Mouse (Mus musculus): ENCODE measurements around the gene Ostm1. TPM values are rescaled to one million over a fixed set of nuclear protein-coding genes. Genes with fewer than 3 reads are reported as not detected.

Ostm1 gene
- polyA plus RNA-seq, 1 experiment = 45.4 TPM

DNA sequence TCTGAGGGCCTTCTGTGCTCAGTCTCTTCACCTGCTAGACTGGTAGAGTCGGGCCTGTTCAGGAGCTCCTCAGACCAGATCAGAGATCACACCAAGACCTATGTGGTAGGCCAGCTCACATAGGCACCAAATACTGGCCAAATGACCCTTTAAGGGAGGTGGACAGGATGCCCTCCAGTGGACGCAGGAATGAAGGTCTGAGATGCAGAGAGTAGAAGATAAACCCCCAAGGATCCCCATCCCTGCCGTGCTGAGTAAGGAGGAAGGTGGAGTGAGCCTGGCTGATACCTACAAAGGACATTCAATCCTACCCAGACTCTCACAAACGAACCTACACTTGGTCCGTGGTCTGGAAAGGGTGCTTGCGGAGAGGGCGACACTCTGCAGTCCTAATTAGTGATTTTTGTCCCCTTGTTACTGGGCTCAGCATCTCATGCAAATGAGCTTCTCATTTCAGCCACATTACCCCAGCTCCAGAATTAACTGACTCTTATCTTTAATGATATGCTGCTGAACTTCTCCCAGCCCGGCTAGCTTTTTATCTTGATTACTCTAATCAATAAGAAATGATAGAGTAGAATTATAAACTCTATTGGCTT lies 50.6 kb downstream of the Ostm1 start:
- Histone ChIP-seq H3K4me3 (ENCODE audit: insufficient read depth, low read length) (no peak overlapping the region), H3K27ac (ENCODE audit: insufficient read depth, low read length) (no peak overlapping the region), H3K4me1 (ENCODE audit: control insufficient read depth, insufficient read depth, low read length) (no peaks in the 10 kb centered on the region)
- no peak for TF ChIP-seq CTCF (IDR thresholded peaks at IDR 0.05; ENCODE audit: extremely low read depth, insufficient read depth, low read length)
- TF ChIP-seq POLR2A (IDR thresholded peaks at IDR 0.05; ENCODE audit: extremely low read depth, insufficient read depth, low read length) = no peak

DNA sequence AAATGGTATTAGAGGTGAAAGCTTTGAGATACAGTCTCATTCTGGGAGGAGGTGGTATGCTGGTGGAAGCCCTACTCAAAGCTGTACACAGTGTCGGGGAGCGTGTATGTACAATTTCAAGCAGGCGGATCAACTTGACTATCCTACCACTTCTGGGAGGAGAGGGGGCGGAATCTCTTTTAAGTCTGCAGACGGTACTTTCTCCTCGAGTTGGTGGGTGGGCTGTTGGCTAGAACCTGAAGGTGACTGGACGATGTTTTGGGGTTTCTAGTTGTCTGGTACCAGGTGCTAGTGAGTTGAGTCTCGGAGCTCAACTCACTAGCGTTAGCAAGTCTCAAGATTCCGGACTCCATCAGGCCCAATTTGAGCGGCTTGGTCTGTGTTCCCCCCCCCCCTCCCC lies 51.4 kb downstream of the Ostm1 start:
- no peak overlapping the region for H3K4me3 ChIP-seq (ENCODE audit: insufficient read depth, low read length)
- no peak overlapping the region for H3K27ac ChIP-seq (ENCODE audit: insufficient read depth, low read length)
- TF ChIP-seq POLR2A (IDR thresholded peaks at IDR 0.05; ENCODE audit: extremely low read depth, insufficient read depth, low read length) (no peak), CTCF (IDR thresholded peaks at IDR 0.05; ENCODE audit: extremely low read depth, insufficient read depth, low read length) (no peak)
- no peaks in the 10 kb centered on the region for H3K4me1 ChIP-seq (ENCODE audit: control insufficient read depth, insufficient read depth, low read length)

DNA sequence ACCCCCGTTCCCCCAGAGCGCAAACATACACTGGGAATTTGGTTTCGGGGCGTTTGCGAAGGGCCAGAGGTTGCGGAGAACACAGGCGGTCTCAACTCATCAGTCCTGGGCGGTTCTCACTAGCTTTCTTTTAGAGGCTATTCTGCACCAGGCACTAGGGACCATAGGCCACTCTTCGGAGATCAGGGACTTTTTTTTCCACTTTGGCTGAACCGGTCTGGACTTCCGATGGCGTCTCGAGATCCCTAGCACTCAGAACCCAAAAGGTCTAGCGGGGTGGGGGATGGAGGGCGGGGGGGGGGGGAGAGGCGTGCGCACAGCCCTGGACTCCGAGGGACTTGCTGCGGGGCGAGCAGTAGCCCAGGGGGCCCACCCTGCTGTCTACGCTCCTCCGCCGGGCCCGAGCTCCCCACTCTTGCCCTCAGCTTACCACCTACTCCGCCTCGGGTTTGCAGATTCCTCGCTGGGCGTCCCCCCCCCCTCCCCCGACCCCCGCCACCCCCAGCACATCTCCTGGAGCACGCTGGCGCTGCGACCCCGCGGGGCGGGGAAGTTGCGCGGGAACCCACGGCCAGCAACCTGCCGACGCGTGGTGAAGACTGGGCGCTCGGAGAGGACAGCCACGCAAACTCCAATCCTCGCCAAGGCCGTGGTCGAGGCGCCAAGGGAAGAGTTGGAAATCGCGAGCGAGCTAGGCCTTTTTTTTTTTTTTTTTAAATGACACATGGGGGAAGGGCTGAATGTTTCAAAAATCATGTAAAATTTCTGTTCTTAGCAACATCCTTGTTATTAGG lies 52.1 kb downstream of the Ostm1 start:
- no peak for TF ChIP-seq POLR2A (IDR thresholded peaks at IDR 0.05; ENCODE audit: extremely low read depth, insufficient read depth, low read length)
- no peak for TF ChIP-seq CTCF (IDR thresholded peaks at IDR 0.05; ENCODE audit: extremely low read depth, insufficient read depth, low read length)
- Histone ChIP-seq H3K4me3 (ENCODE audit: insufficient read depth, low read length) (no peak overlapping the region), H3K4me1 (ENCODE audit: control insufficient read depth, insufficient read depth, low read length) (no peaks in the 10 kb centered on the region), H3K27ac (ENCODE audit: insufficient read depth, low read length) (no peak overlapping the region)

DNA sequence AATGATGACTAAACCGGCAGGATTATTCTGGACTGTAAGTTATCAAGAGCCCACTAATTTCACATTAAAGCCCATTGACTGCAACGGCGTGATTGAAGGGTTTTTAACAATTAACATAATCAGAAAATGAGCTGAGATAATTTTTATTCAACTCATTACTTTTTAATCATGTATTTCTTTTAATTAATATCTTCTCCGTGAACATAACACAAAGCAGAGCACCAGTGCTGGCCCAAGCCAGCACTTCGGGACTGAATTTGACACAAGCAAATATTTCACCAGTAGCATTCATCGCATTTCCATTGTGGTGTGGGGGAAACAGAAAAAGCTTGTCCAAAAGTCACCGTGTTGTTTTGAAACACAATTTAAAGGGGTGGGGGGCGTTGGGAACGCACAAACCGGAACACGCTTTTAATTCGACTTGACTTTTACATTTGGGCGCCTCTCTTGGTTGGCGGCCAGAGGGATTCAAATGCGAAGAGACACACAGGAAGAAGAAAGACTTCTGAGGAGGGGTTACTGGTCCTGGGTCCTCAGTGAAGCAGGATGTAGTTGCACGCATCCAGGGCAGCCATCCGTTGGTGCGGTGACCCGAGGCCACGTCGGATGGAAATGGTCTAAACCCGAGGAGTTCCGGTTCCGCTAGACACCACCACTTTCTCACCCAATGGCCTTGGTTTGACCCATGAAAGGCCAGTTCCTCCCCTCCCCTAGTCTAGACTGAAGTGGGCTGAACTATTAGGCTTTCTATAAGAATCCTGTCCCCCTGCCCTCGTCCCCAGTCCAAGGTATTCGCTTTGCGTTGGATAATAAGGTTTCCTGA lies 52.9 kb downstream of the Ostm1 start:
- TF ChIP-seq CTCF (IDR thresholded peaks at IDR 0.05; ENCODE audit: extremely low read depth, insufficient read depth, low read length) (no peak), POLR2A (IDR thresholded peaks at IDR 0.05; ENCODE audit: extremely low read depth, insufficient read depth, low read length) (no peak)
- H3K4me1 ChIP-seq (ENCODE audit: control insufficient read depth, insufficient read depth, low read length) = no peaks in the 10 kb centered on the region
- H3K4me3 ChIP-seq (ENCODE audit: insufficient read depth, low read length) = no peak overlapping the region
- H3K27ac ChIP-seq (ENCODE audit: insufficient read depth, low read length) = no peak overlapping the region

DNA sequence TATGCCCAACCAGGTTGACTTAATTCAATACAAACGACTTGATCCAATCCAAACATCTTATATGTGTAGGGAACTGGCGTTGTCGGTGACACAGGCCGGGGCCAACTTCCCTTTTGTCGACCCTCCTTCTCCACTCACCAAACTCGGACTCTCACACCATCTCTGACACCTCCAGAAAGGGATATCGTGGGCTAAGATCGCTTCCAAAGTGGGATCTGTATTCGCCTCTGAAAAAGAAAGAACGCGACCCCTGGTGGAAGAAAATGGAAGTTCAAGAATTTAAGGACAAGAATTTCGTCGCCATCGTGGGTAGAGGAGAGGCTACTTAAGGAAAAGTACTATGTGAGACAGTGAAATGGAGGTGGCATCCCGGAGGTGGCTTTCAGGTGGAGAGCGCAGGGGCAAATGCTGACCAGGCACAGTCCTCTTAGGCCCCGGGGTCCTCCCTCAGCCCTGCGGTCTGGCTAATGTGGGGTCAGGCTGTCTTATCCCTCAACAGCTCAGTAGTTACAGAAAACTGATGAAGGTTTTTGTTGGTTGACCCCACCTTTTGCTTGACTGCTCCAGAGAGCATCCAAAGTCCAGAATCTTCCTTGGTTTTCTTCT lies 53.7 kb downstream of the Ostm1 start:
- Histone ChIP-seq H3K4me3 (ENCODE audit: insufficient read depth, low read length) (no peak overlapping the region), H3K27ac (ENCODE audit: insufficient read depth, low read length) (no peak overlapping the region), H3K4me1 (ENCODE audit: control insufficient read depth, insufficient read depth, low read length) (no peaks in the 10 kb centered on the region)
- no peak for TF ChIP-seq POLR2A (IDR thresholded peaks at IDR 0.05; ENCODE audit: extremely low read depth, insufficient read depth, low read length)
- TF ChIP-seq CTCF (IDR thresholded peaks at IDR 0.05; ENCODE audit: extremely low read depth, insufficient read depth, low read length) = peak; percentile 50

DNA sequence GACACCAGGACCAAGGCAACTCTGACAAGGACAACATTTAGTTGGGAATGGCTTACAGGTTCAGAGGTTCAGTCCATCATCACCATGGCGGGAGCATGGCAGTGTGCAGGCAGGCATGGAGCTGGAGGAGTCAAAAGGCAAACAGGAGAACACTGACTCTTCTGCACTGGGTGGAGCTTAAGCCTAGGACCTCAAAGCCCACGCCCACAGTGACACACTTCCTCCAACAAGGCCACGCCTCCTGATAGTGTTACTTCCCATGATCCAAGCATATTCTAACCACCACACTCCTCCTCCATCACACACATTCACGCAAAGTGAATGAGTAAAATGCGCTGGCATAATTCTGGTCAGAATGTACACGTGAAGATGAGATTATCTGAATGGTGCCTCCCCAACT lies 56.2 kb downstream of the Ostm1 start:
- no peak overlapping the region for H3K4me3 ChIP-seq (ENCODE audit: insufficient read depth, low read length)
- TF ChIP-seq CTCF (IDR thresholded peaks at IDR 0.05; ENCODE audit: extremely low read depth, insufficient read depth, low read length) (no peak), POLR2A (IDR thresholded peaks at IDR 0.05; ENCODE audit: extremely low read depth, insufficient read depth, low read length) (no peak)
- no peaks in the 10 kb centered on the region for H3K4me1 ChIP-seq (ENCODE audit: control insufficient read depth, insufficient read depth, low read length)
- no peak overlapping the region for H3K27ac ChIP-seq (ENCODE audit: insufficient read depth, low read length)

DNA sequence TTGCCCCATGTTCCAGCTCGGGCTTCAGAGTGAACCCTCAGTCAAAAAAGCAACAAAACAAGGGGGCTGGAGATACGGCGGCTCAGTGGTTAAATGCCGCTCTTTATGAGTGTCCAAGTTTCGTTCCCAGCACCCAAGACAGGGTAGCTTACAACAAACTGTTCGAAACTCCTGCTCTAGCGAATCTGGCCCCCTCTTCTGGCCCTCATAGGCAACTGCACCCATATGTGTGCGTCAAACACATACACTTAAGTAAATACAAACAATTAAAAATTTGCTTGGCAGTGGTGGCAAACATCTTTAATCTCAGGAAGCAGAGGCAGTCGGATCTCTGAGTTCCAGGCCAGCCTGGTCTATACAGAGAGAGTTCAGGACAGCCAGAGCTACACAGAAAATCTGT lies 60.0 kb downstream of the Ostm1 start:
- H3K4me3 ChIP-seq (ENCODE audit: insufficient read depth, low read length) = no peak overlapping the region
- TF ChIP-seq POLR2A (IDR thresholded peaks at IDR 0.05; ENCODE audit: extremely low read depth, insufficient read depth, low read length) (no peak), CTCF (IDR thresholded peaks at IDR 0.05; ENCODE audit: extremely low read depth, insufficient read depth, low read length) (no peak)

DNA sequence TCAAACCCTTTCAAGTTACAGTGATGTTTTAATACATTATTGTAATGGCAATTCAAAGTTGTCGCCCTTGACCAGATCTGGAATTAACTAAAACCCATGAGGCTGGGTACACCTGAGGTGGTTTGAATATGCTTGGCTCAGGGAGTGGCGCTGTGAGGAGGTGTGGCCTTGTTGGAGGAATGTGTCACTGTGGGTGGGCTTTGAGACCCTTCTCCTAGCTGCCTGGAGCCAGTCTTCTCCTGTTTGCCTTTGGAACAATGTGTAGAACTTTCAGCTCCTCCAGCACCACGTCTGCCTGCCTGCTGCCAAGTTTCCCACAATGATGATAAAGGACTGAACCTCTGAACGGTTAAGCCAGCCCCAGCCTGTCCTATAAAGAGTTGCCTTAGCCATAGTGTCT lies 62.7 kb downstream of the Ostm1 start:
- Histone ChIP-seq H3K27ac (ENCODE audit: insufficient read depth, low read length) (no peak overlapping the region), H3K4me1 (ENCODE audit: control insufficient read depth, insufficient read depth, low read length) (no peaks in the 10 kb centered on the region), H3K4me3 (ENCODE audit: insufficient read depth, low read length) (no peak overlapping the region)
- no peak for TF ChIP-seq POLR2A (IDR thresholded peaks at IDR 0.05; ENCODE audit: extremely low read depth, insufficient read depth, low read length)
- TF ChIP-seq CTCF (IDR thresholded peaks at IDR 0.05; ENCODE audit: extremely low read depth, insufficient read depth, low read length) = no peak

More for the DNA sequence above, 60.0 kb downstream of the Ostm1 start:
- H3K27ac ChIP-seq (ENCODE audit: insufficient read depth, low read length) = no peak overlapping the region
- no peaks in the 10 kb centered on the region for H3K4me1 ChIP-seq (ENCODE audit: control insufficient read depth, insufficient read depth, low read length)

DNA sequence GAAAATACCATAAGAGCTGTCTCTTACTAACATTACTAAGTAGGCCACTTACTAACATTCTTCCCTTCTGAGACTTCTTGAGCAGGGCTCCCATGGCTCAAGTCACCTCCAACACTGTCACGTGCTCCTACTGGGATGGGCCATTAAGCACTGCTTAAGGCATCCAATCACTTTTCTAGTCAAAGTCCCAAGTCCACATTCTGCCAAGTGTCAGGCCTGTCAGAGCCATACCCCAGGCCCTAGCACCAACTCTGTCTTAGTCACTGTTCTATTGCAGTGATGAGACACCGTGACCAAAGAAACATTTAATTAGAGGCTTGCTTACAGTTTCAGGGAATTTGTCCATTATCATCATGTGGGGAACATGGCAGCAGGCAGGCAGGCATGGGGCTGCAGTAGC lies 78.3 kb downstream of the Ostm1 start:
- no peak overlapping the region for H3K4me3 ChIP-seq (ENCODE audit: insufficient read depth, low read length)

More for the DNA sequence above, 78.3 kb downstream of the Ostm1 start:
- H3K27ac ChIP-seq (ENCODE audit: insufficient read depth, low read length) = no peak overlapping the region
- TF ChIP-seq CTCF (IDR thresholded peaks at IDR 0.05; ENCODE audit: extremely low read depth, insufficient read depth, low read length) (no peak), POLR2A (IDR thresholded peaks at IDR 0.05; ENCODE audit: extremely low read depth, insufficient read depth, low read length) (no peak)
- no peaks in the 10 kb centered on the region for H3K4me1 ChIP-seq (ENCODE audit: control insufficient read depth, insufficient read depth, low read length)
